Mouse (Mus musculus): Measurements from ENCODE around the gene Mbd3. TPM values are rescaled to one million over a fixed set of nuclear protein-coding genes. Genes with fewer than 3 reads are reported as not detected.

The Mbd3 gene
- polyA plus RNA-seq, 1 experiment, result 110 TPM

DNA sequence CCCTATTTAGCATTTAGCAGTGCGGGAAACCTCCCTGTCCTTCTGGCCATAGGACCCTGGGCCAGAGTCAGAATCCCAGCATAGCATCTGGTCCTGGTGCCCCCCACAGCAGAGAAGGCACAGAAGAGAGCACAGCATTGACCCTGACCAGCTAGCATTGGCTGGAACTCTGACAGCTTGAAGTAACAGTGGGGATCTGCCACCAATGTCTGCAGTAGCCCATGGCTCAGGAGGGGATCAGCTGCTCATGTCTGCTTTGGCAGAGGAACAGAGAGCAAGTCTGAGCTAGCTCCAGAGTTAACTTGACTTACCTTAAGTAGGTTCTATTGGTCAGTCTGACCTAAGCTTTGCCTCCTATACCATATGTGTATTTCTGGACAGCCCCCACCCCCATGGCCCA lies 18.5 kb upstream of the Mbd3 start:
- WGBS, result 100% methylated on average over 1 of the region's 1 CpGs
- Histone ChIP-seq H3K36me3 (ENCODE audit: control insufficient read depth, insufficient read depth, low read length) (peaks cover 82% of the 10 kb centered on the region), H3K27me3 (ENCODE audit: control insufficient read depth, insufficient read depth, low read length) (no peaks in the 10 kb centered on the region)

DNA sequence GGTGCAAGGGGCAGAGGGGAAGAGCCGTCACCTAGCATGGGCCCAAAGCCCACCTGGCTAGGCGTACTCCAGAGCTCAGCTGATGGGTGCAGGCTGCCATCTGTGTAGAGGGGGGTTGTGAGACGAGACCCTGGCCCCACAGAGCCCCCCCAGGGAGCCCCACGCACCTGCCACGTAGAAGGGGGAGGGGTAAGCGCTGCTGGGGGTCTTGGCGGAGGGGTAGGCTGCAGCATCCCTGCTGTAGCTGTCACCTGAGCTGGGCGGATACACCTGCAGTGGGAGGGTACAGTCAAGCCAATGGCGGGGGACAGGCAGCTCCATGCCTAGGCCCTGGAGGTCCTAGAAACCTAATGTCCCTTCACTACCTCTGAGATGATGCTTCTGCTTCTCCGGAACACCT lies 18.0 kb upstream of the Mbd3 start:
- Histone ChIP-seq H3K4me3 (ENCODE audit: extremely low read depth, insufficient read depth, insufficient read length) (no peak overlapping the region), H3K27ac (ENCODE audit: insufficient read depth, low read length) (no peak overlapping the region), H3K4me1 (ENCODE audit: control insufficient read depth, insufficient read depth, insufficient read length) (no peaks in the 10 kb centered on the region), H3K27me3 (ENCODE audit: control insufficient read depth, insufficient read depth, low read length) (no peaks in the 10 kb centered on the region), H3K36me3 (ENCODE audit: control insufficient read depth, insufficient read depth, low read length) (peaks cover 86% of the 10 kb centered on the region)
- TF ChIP-seq POLR2A (IDR thresholded peaks at IDR 0.05; ENCODE audit: low read depth, low read length) (no peak), CTCF (IDR thresholded peaks at IDR 0.05; ENCODE audit: extremely low read depth, insufficient read depth, insufficient read length, insufficient replicate concordance) (no peak)
- DNase-seq (ENCODE audit: low read depth in 1 of 2, low spot score in 2 of 2), result no peak
- WGBS, result 96% methylated on average over 10 of the region's 10 CpGs

More for the DNA sequence above, 18.5 kb upstream of the Mbd3 start:
- no peak for DNase-seq (ENCODE audit: low read depth in 1 of 2, low spot score in 2 of 2)
- H3K4me1 ChIP-seq (ENCODE audit: control insufficient read depth, insufficient read depth, insufficient read length), result no peaks in the 10 kb centered on the region
- TF ChIP-seq POLR2A (IDR thresholded peaks at IDR 0.05; ENCODE audit: low read depth, low read length) (no peak), CTCF (IDR thresholded peaks at IDR 0.05; ENCODE audit: extremely low read depth, insufficient read depth, insufficient read length, insufficient replicate concordance) (no peak)
- no peak overlapping the region for H3K4me3 ChIP-seq (ENCODE audit: extremely low read depth, insufficient read depth, insufficient read length)
- H3K27ac ChIP-seq (ENCODE audit: insufficient read depth, low read length), result no peak overlapping the region

DNA sequence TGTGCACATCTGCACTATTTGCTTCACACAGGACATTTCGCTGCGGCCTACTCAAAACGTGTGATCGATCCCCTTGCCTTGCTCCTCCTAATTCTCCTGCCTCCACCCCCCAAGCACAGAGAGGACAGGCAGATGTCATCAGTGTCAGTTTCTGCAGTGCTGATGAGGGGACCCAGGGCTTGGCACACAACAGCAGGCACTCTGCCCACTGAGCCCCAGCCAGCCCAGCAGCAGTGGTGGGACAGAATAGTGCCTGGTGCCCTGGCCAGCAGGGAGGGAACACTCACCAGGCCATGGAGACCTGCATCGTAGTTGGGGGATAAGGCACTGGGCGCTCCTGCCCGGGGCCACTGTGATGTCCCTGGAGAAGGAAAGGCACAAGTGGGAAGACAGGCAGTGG lies 16.2 kb upstream of the Mbd3 start:
- Histone ChIP-seq H3K36me3 (ENCODE audit: control insufficient read depth, insufficient read depth, low read length) (peaks cover 89% of the 10 kb centered on the region), H3K4me3 (ENCODE audit: extremely low read depth, insufficient read depth, insufficient read length) (no peak overlapping the region), H3K27ac (ENCODE audit: insufficient read depth, low read length) (no peak overlapping the region), H3K27me3 (ENCODE audit: control insufficient read depth, insufficient read depth, low read length) (no peaks in the 10 kb centered on the region), H3K4me1 (ENCODE audit: control insufficient read depth, insufficient read depth, insufficient read length) (no peaks in the 10 kb centered on the region)
- WGBS, result 96% methylated on average over 7 of the region's 7 CpGs
- DNase-seq (ENCODE audit: low read depth in 1 of 2, low spot score in 2 of 2), result no peak
- TF ChIP-seq CTCF (IDR thresholded peaks at IDR 0.05; ENCODE audit: extremely low read depth, insufficient read depth, insufficient read length, insufficient replicate concordance) (no peak), POLR2A (IDR thresholded peaks at IDR 0.05; ENCODE audit: low read depth, low read length) (no peak)

DNA sequence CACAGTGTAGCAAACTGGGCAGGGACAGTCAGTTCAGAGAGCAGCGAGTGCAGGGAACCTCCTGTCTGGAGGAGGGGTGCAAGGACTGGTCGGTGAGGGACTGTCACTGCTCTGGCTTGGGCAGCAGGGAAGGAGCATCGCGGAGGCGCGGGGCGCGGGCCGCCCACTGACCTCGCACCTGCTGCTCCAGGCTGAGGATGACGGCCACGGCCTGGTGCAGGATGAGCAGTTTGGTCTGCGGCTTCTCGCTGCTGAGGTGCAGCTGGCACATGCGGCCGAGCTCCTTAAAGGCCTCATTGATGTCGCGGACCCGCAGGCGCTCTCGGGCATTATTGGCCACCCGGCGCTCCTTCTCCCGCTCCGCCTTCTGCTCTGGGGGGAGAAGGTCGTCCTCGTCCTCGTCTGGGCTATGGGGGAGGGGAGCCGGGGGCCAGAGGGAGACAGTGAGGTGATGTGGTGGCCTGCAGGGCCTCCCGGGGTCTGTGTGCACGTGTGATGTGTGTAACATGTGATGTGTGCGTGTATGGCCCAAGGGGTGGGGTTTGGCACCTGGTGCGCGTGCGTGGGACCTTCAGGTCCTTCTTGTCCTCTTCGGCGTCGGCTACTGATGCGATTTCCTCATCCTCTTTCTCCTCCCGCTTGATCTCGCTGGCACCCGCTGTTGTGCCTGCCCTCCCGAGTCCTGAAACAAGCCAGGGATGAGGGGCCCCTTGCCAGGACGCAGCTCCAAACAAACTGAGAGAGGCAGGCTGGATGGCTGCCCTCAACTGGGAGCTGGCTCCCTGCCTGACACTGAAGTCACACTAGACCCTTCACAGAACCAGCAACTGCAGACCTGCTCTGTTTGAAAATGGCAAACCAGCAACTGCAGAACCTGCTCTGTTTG lies 13.5 kb upstream of the Mbd3 start:
- Histone ChIP-seq H3K4me1 (ENCODE audit: control insufficient read depth, insufficient read depth, insufficient read length) (no peaks in the 10 kb centered on the region), H3K27ac (ENCODE audit: insufficient read depth, low read length) (no peak overlapping the region), H3K36me3 (ENCODE audit: control insufficient read depth, insufficient read depth, low read length) (peaks cover 73% of the 10 kb centered on the region), H3K27me3 (ENCODE audit: control insufficient read depth, insufficient read depth, low read length) (no peaks in the 10 kb centered on the region), H3K4me3 (ENCODE audit: extremely low read depth, insufficient read depth, insufficient read length) (no peak overlapping the region)
- TF ChIP-seq POLR2A (IDR thresholded peaks at IDR 0.05; ENCODE audit: low read depth, low read length) (no peak), CTCF (IDR thresholded peaks at IDR 0.05; ENCODE audit: extremely low read depth, insufficient read depth, insufficient read length, insufficient replicate concordance) (no peak)
- 91% methylated on average over 44 of the region's 44 CpGs for WGBS
- no peak for DNase-seq (ENCODE audit: low read depth in 1 of 2, low spot score in 2 of 2)

DNA sequence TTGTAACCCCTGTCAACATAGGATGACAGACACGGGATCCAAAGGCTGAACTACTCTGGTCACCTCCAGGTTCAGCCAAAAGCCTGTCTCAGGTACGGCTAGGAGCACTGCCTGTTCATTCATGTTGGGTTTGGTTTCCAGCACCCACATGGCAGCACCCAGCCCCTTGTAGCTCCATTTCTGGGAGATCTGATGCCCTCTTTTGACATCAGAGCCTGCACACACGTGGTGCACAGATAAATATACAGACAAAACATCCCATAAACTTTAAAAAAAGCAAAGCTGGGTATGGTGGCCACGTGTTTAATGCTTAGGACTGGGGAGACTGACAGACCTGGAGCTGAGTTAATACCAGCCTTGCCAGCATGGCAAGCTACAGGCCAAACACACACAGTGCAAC lies 8.6 kb upstream of the Mbd3 start:
- no peak for TF ChIP-seq POLR2A (IDR thresholded peaks at IDR 0.05; ENCODE audit: low read depth, low read length)
- TF ChIP-seq CTCF (IDR thresholded peaks at IDR 0.05; ENCODE audit: extremely low read depth, insufficient read depth, insufficient read length, insufficient replicate concordance), result no peak
- no peak overlapping the region for H3K27ac ChIP-seq (ENCODE audit: insufficient read depth, low read length)
- no peaks in the 10 kb centered on the region for H3K27me3 ChIP-seq (ENCODE audit: control insufficient read depth, insufficient read depth, low read length)
- DNase-seq (ENCODE audit: low read depth in 1 of 2, low spot score in 2 of 2), result no peak
- H3K4me3 ChIP-seq (ENCODE audit: extremely low read depth, insufficient read depth, insufficient read length), result no peak overlapping the region
- H3K36me3 ChIP-seq (ENCODE audit: control insufficient read depth, insufficient read depth, low read length), result peaks cover 30% of the 10 kb centered on the region
- 38% methylated on average over 4 of the region's 4 CpGs for WGBS
- H3K4me1 ChIP-seq (ENCODE audit: control insufficient read depth, insufficient read depth, insufficient read length), result peaks cover 5% of the 10 kb centered on the region; the same call in 1 of the 2 replicates

DNA sequence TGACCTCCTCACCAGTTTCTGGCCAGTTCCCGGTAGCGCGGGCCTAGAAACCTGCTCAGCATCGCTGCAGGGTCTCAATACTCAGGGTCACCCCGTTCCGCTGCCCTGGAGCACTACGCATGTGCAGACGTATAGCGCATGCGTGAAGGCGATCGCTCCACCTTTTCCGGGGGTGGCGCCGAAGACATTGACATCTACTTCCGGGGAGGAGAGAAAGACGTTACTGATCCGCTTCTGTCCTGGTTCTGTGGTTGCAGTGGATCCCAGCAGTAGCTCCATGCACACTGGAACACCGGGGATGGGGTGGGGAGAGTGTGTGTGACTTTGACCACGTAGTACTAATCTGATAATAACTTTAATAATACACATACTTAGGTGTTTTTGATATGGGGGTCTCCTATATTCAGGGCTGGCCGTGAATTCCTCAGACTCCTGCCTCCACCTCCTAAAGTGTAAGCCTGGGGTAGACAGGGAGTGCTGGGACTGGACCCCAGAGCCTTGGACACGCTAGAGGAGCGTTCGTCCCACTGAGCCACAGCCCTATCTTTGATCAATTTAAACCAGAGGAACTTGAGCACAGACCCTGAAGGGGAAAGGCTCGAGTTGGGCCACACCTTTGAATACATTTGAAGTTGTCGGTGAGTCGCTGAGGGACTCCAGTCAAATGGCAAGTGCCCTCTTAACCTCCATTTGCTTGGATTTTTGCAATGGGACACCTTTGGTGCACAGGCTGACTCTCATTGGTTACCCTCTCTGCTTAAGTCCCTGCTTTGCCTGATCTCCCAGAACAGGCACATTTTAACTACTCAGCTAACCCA lies 7.5 kb upstream of the Mbd3 start, which contains the start of gene Uqcr11:
Uqcr11 (minus strand) TSS at position 147 of the 818 bp plus-strand sequence.
- WGBS, result under 1% methylated on average over 27 of the region's 27 CpGs
- Histone ChIP-seq H3K36me3 (ENCODE audit: control insufficient read depth, insufficient read depth, low read length) (peaks cover 25% of the 10 kb centered on the region), H3K4me3 (ENCODE audit: extremely low read depth, insufficient read depth, insufficient read length) (peak within 1 kb of the TSS; percentile 72), H3K4me1 (ENCODE audit: control insufficient read depth, insufficient read depth, insufficient read length) (peaks cover 5% of the 10 kb centered on the region; the same call in 1 of the 2 replicates), H3K27me3 (ENCODE audit: control insufficient read depth, insufficient read depth, low read length) (no peaks in the 10 kb centered on the region), H3K27ac (ENCODE audit: insufficient read depth, low read length) (peak within 1 kb of the TSS; percentile 59)
- DNase-seq (ENCODE audit: low read depth in 1 of 2, low spot score in 2 of 2), result peak; percentile 76 to 89
- TF ChIP-seq POLR2A (IDR thresholded peaks at IDR 0.05; ENCODE audit: low read depth, low read length) (peak; percentile 48; the same call in 1 of the 2 replicates), CTCF (IDR thresholded peaks at IDR 0.05; ENCODE audit: extremely low read depth, insufficient read depth, insufficient read length, insufficient replicate concordance) (no peak)

Measured in spleen, adult 2 months (tissue).